Mouse (Mus musculus) left cerebral cortex, postnatal 25 days (tissue): Measurements from ENCODE around the gene Prkag2. TPM values are rescaled to one million over a fixed set of nuclear protein-coding genes. Genes with fewer than 3 reads are reported as not detected.

Experiments
- DNase-seq, 2 experiments: peaks; one replicate each; pipeline ENCODE4 v3.0.0; 2022; ENCODE audit warnings: low spot score in 2 of 2, mixed read lengths in 1 of 2
- intact Hi-C: fragments of 180-260 bp; cut with DNase I; formaldehyde crosslinking; loops from one replicate; pipeline ENCODE4 v1.15.1; 2025
- total RNA-seq, 2 experiments: library from RNA; stranded (reverse); gene quantifications; 2 replicates each; pipeline ENCODE4 v1.2.3; 2021

Prkag2 gene
- total RNA-seq, 2 experiments from 2014 or later: 102 to 108 TPM

- intact Hi-C loops: no loop called here
- DNase-seq: no peak
Observed at GRCm38 (mm10) chr5:24952212-24952611, 148.2 kb downstream of the Prkag2 start.

- intact Hi-C loops: no loop called here
- DNase-seq: no peak
Observed at GRCm38 (mm10) chr5:24950891-24951574, 149.4 kb downstream of the Prkag2 start.

DNA sequence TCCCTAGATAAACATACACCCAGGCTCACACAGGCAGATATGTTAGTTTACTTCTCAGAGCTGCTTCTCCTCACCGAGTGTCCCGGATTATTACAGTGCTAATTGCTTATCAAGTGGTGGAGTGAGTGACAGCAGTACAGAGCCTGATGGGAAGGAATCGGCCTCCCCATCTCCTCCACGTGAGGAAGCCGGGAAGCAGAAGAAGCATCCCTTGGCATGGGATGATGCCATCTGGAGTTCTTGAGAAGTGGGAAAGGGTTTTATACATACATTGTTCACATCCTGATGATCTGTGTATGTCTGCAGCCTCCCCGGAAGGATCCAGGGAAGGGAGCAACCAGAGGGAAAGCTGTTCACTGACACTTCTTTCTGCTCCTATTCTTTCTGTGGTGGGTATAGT, 150.4 kb downstream of the Prkag2 start:
- intact Hi-C loops: no loop called here

GRCm38 (mm10) chr5:24938046-24938822, 162.2 kb downstream of the Prkag2 start:
- intact Hi-C loops: no loop called here
- DNase-seq: no peak

More for the DNA sequence above, 150.4 kb downstream of the Prkag2 start:
- DNase-seq: peak; percentile 12 to 64

GRCm38 (mm10) chr5:24936451-24936850, 164.0 kb downstream of the Prkag2 start:
- intact Hi-C loops: no loop called here
- DNase-seq: no peak

GRCm38 (mm10) chr5:24935446-24935845, 165.0 kb downstream of the Prkag2 start:
- DNase-seq: no peak
- intact Hi-C loops: no loop called here

- no peak for DNase-seq
Observed at GRCm38 (mm10) chr5:24933760-24934159, 166.7 kb downstream of the Prkag2 start.

DNA sequence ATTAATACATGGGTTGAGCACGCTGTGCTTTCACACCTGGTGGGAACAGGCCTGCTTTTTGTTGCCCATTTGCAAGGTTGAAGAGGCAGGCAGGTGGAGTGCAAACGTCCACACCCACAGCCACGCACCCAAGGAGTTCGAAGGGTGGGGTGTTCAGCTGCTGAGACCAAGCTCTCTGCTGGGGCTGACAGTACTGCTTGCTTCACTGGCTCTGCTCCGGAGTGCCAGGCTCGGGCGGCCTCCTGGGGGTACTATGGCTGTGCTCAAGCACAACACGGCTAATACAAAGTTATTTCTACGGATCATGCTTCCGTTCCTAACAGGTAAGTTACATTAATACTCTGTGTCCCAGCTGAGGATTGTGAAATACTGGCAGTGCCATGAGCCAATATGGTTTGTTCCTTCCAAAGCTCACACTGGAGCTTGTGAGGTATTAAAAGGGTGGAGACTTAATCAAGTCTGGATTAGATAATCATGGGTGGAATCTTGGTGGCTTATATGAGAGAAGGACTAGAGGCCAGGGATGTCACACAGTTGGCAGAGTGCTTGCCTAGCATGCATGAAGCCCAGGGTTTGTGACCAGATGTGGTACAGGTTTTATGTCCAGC, 168.8 kb downstream of the Prkag2 start:
- intact Hi-C loops: no loop called here
- no peak for DNase-seq

More at GRCm38 (mm10) chr5:24933760-24934159, 166.7 kb downstream of the Prkag2 start:
- intact Hi-C loops: no loop called here

DNA sequence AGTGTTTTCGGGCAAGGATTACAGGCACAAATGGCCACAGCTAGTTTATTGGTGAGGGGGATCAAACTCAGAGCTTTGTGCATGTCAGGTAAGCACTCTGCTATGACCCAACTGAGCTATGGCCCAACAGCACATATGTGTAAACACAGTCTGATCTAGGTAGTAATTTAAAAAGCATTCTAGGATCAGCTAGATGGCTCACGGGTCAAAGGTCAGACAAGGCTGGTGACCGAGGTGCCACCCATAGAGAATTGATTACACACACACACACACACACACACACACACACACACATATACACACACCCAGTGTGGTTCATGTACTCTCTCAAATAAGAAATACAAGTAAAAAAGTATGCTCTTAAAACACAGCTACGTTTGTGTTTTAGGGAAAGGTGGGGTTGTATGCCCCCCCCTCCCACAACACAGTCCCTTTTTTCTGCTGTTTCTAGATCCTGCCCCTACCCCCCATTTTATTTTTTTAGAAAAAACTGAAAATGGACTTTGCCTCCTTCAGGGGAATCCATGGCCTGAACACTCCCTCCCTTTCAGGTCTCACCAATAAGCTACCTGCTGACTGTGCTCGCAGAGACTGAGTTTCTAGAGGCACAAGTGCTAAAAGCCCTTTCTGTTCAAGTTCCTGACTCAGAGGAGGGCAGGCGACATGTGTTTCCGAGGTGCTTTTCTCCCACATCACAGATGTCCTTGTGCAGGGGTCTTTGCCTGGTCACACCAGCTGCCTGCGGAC, 169.4 kb downstream of the Prkag2 start:
- DNase-seq: no peak
- intact Hi-C loops: no loop called here

DNA sequence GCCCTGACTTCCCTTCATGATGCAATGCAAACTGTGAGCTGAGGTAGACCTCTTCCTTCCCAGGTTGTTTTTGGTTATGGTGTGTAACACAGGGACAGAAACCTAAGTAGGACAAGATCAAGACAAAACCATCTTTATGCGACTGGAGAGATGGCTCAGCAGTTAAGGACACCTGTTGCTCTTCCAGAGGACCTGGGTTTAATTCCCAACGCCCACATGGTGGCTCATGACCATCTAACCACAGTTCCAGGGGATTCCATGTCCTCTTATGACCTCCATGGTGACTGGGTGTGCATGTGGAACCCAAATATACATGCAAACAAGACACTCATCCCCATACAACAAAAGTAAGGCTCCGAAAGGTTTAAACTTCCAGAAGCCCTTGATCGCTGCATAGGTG, 171.6 kb downstream of the Prkag2 start:
- intact Hi-C loops: no loop called here
- DNase-seq: no peak

- DNase-seq: no peak
- intact Hi-C loops: no loop called here
Observed at GRCm38 (mm10) chr5:24927706-24928105, 172.7 kb downstream of the Prkag2 start.

- DNase-seq: peak; percentile 25 to 44
- intact Hi-C loops: no loop called here
Observed at GRCm38 (mm10) chr5:24919155-24919554, 181.3 kb downstream of the Prkag2 start.

DNA sequence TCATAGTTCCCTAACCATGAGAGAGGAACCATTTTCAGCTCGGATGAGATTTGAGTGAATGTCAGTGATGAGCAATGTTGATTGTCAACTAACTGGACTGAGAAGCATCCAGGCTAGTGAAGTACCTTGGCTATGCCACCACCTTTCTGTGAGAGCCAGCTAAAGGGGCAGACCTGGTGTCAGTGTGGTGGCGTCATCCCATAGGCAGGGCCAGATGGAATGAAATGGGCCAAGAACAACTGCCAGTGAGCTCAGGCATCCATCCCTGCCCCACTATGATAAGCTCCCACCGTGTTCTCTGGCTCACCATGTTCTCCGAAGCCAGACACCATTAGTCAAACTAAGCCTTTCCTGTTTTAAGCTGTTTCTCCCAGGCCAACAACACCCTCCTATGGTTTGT, 183.9 kb downstream of the Prkag2 start:
- intact Hi-C loops: no loop called here
- no peak for DNase-seq

DNA sequence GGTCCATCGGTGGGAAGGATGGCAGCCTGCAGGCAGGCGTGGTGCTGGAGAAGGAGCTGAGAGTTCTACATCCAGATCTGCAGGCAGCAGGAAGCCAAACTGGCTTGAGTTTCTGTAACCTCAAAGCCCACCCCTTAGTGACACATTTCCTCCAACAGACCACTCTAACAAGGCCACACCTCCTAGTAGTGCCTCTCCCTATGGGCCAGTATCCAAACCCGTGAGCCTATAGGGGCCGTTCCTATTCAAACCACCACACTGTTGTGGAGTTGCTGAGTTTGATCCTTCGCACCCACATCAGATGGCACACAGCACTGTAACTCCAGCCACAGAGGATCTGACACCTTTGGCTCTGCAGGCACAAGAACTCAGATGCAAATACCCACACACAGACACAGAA, 185.3 kb downstream of the Prkag2 start:
- DNase-seq: no peak
- intact Hi-C loops: no loop called here

DNA sequence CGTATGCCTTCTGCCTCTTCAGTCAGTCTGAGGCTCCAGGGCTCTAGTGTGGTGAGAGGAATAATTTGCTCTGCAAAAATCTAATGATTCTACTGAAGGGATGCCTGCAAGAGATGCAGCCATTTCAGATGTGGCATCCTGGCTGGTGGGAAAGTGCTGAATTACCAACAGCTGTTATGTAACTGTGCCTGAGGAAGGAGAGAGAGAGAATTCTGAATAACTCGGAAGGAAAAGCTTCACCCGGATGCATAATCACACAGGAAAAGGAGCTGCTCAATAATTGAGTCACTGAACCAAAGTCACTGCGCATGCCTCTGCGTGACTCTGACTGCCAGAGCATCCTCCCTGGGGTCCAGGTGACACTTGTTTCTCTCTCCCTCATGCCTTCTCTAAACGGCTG, 186.8 kb downstream of the Prkag2 start:
- peak; percentile 36 to 62 for DNase-seq
- intact Hi-C loops: no loop called here

- intact Hi-C loops: loop anchor here (1.0 to 10.0 kb wide), 4 partner anchors 67 to 176 kb away; partner anchors contain the start of gene Rheb
- no peak for DNase-seq
Observed at GRCm38 (mm10) chr5:24908820-24909716, 191.4 kb downstream of the Prkag2 start.

- intact Hi-C loops: loop anchor here (1.0 to 10.0 kb wide), 4 partner anchors 66 to 177 kb away; partner anchors contain the start of gene Rheb
- DNase-seq: peak; percentile 92 to 93
Observed at GRCm38 (mm10) chr5:24908141-24908819, 192.2 kb downstream of the Prkag2 start.

- DNase-seq: peak in 1 of 2 experiments; percentile 46
- intact Hi-C loops: loop anchor here (1.0 to 10.0 kb wide), 4 partner anchors 65 to 177 kb away; partner anchors contain the start of gene Rheb
Observed at GRCm38 (mm10) chr5:24907737-24908136, 192.7 kb downstream of the Prkag2 start.
